Mouse (Mus musculus): ENCODE measurements at regions not wholly inside any gene's neighbourhood (a gene's known extent, or its start where the extent isn't known, plus 50 kb on each side); places are given as distances from the start of the nearest gene placed in this dataset.

- TF ChIP-seq CTCF (IDR thresholded peaks at IDR 0.05; ENCODE audit: borderline replicate concordance, extremely low read depth, insufficient read depth, insufficient read length), result no peak
- TF ChIP-seq POLR2A (IDR thresholded peaks at IDR 0.05; ENCODE audit: borderline replicate concordance, extremely low read depth, insufficient read depth, insufficient read length, poor library complexity, severe bottlenecking), result no peak
Measured at GRCm38 (mm10) chr5:149964748-149965147, 53.7 kb upstream of the Rxfp2 start.

Data from brain, embryonic 14.5 days (tissue).